ENCODE assay signal across 20 mouse cellular contexts in genomic region chr6:14754901-14755591, GRCm38 (mm10). TPM values are rescaled to one million over a fixed set of nuclear protein-coding genes. Genes with fewer than 3 reads are reported as not detected.
DNase-seq lines count a peak whose midpoint lies in the region; ATAC-seq and TF ChIP-seq lines count a peak whose summit lies in the region.
"Had no signal": no experiment of that assay in that cellular context is flagged by ENCODE, and none has a peak within 500 bp of the region (broad histone marks: within the 10 kb centered on the region; RNA-seq: fewer than 3 reads in every experiment).

Gene Ppp1r3a, minus strand, starts transcription at chr6:14755274.

- H3K9me3 ChIP-seq in heart, embryonic 16.5 days (replicated peaks; ENCODE audit: control insufficient read depth, low read length), result no peaks in the 10 kb centered on the region
- no peaks in the 10 kb centered on the region for H3K9me3 ChIP-seq in stomach, postnatal 0 days (ENCODE audit: control insufficient read depth, low read length)
- H3K9me3 ChIP-seq: G1E; hindbrain, embryonic 13.5 days; intestine, embryonic 15.5 days; liver, embryonic 13.5 days had no signal

- H3K4me2 ChIP-seq in heart, embryonic 16.5 days (ENCODE audit: low read depth, low read length), result peak within 1 kb of the TSS; percentile 40
- H3K4me2 ChIP-seq in stomach, postnatal 0 days (replicated peaks; ENCODE audit: low read depth), result no peak within 1 kb of the TSS
- H3K4me2 ChIP-seq: hindbrain, embryonic 13.5 days; intestine, embryonic 15.5 days; liver, embryonic 13.5 days had no signal

- no peaks in the 10 kb centered on the region for H3K36me3 ChIP-seq in heart, embryonic 16.5 days (ENCODE audit: control insufficient read depth, insufficient read depth)
- H3K36me3 ChIP-seq in stomach, postnatal 0 days (ENCODE audit: control insufficient read depth, insufficient read depth, low read length), result no peaks in the 10 kb centered on the region
- H3K36me3 ChIP-seq: G1E; hindbrain, embryonic 13.5 days; intestine, embryonic 15.5 days; liver, embryonic 13.5 days had no signal

- ATAC-seq in heart, embryonic 16.5 days (replicated peaks; ENCODE audit: extremely low read depth, insufficient read depth, low FRiP score), result peak; percentile 75
- no peak for ATAC-seq in stomach, postnatal 0 days (ENCODE audit: low FRiP score, low TSS enrichment)
- ATAC-seq: CD4-positive, CD25-positive, alpha-beta regulatory T cell, adult 4 months; intestine, embryonic 15.5 days had no signal

- H3K9ac ChIP-seq in heart, embryonic 16.5 days (ENCODE audit: low read length), result peak within 1 kb of the TSS; percentile 71
- H3K9ac ChIP-seq in stomach, postnatal 0 days (ENCODE audit: low read length), result no peak within 1 kb of the TSS
- H3K9ac ChIP-seq: hindbrain, embryonic 13.5 days; intestine, embryonic 15.5 days; liver, embryonic 13.5 days had no signal

- TF ChIP-seq CTCF in stomach, postnatal 0 days (IDR thresholded peaks at IDR 0.05; ENCODE audit: low read depth), result no peak

- no peaks in the 10 kb centered on the region for H3K27me3 ChIP-seq in heart, embryonic 16.5 days (ENCODE audit: control insufficient read depth, insufficient read depth, low read length)
- H3K27me3 ChIP-seq in stomach, postnatal 0 days (ENCODE audit: control insufficient read depth, insufficient read depth, low read length), result no peaks in the 10 kb centered on the region
- H3K27me3 ChIP-seq: hindbrain, embryonic 13.5 days; intestine, embryonic 15.5 days; liver, embryonic 13.5 days had no signal

- WGBS in heart, embryonic 16.5 days, result 36% methylated on average over 7 of the region's 7 CpGs
- 73% methylated on average over 7 of the region's 7 CpGs for WGBS in stomach, postnatal 0 days

- DNase-seq in gastrocnemius, postnatal 25 days, result peak; percentile 19
- DNase-seq in heart, adult 8-10 months (ENCODE audit: low spot score), result peak; percentile 23
- peak; percentile 21 for DNase-seq in stomach, postnatal 0 days (ENCODE audit: low spot score)
- DNase-seq in frontal cortex, adult 2 months (ENCODE audit: extremely low spot score in 1 of 2, low spot score in 1 of 2), result no peak
- no peak for DNase-seq in lung, postnatal 14 days
- DNase-seq in layer of hippocampus, postnatal 25 days (ENCODE audit: extremely low spot score in 1 of 2, low spot score in 1 of 2), result no peak
- DNase-seq: cerebellum, adult 9-11 months; liver, embryonic 13.5 days; right cerebral cortex, adult 18-20 months; thymus, adult 2 months had no signal

- H3K4me1 ChIP-seq in heart, embryonic 16.5 days (ENCODE audit: control insufficient read depth, insufficient read depth, low read length), result peaks cover 7% of the 10 kb centered on the region; the same call in 1 of the 2 replicates
- no peaks in the 10 kb centered on the region for H3K4me1 ChIP-seq in stomach, postnatal 0 days (replicated peaks; ENCODE audit: control insufficient read depth, insufficient read depth)
- H3K4me1 ChIP-seq: hindbrain, embryonic 13.5 days; intestine, embryonic 15.5 days; liver, embryonic 13.5 days had no signal

- peak within 1 kb of the TSS; percentile 91 for H3K27ac ChIP-seq in heart, embryonic 16.5 days (ENCODE audit: low read length)
- H3K27ac ChIP-seq in stomach, postnatal 0 days (replicated peaks), result no peak within 1 kb of the TSS
- H3K27ac ChIP-seq: hindbrain, embryonic 13.5 days; intestine, embryonic 15.5 days; left cerebral cortex, adult 2 months; liver, embryonic 13.5 days had no signal

- no peak for TF ChIP-seq EP300 in stomach, postnatal 0 days (optimal IDR thresholded peaks at IDR 0.05)

- peak within 1 kb of the TSS; percentile 49 for H3K4me3 ChIP-seq in heart, embryonic 16.5 days (ENCODE audit: low read length)
- H3K4me3 ChIP-seq in stomach, postnatal 0 days (ENCODE audit: low read depth, low read length), result peak within 1 kb of the TSS; percentile 12; the same call in 1 of the 2 replicates
- H3K4me3 ChIP-seq: hindbrain, embryonic 13.5 days; intestine, embryonic 15.5 days; left cerebral cortex, adult 2 months; liver, embryonic 13.5 days had no signal

RNA-seq across cellular contexts. Expression of gene Ppp1r3a, which starts in this region (rescaled TPM):
- 100 to 1,000 TPM; 150 to 161 TPM for total RNA-seq in gastrocnemius, postnatal 25 days (2021)
- 10 to 100 TPM; 83.1 to 98.6 (median 87.1) TPM for total RNA-seq in heart, adult 8-10 months (2022)
- 4.9 TPM in 2 replicates for polyA plus RNA-seq in heart, embryonic 16.5 days (2015; fragmentation: Nextera tagmentation; extraction: Ambion mirVana)
- polyA plus RNA-seq in stomach, postnatal 0 days (2015; fragmentation: Nextera tagmentation; extraction: Ambion mirVana), result 2.4 and 2.7 TPM in 2 replicates
- 0.02 TPM in 1 of 2 replicates, not detected in the other for polyA plus RNA-seq in frontal cortex, adult 2 months (2012; rRNA removed)
- not detected for total RNA-seq in layer of hippocampus, postnatal 25 days (2021)
- total RNA-seq: layer of hippocampus, adult 8-10 months; left cerebral cortex, adult 2 months; midbrain, postnatal 0 days had no signal
- polyA plus RNA-seq: CD4-positive, CD25-positive, alpha-beta regulatory T cell, adult 4 months; forebrain, embryonic 11.5 days; G1E; hindbrain, embryonic 13.5 days; limb, embryonic 11.5 days; liver, embryonic 13.5 days; midbrain, postnatal 0 days had no signal

Comparison
In these comparisons a context has a peak if more than half of its experiments do, and no peak if none do; other contexts are left out.
1. RNA of gene Ppp1r3a (total RNA-seq): 150 to 161 TPM in gastrocnemius, postnatal 25 days and 83.1 to 98.6 TPM in heart, adult 8-10 months; not detected in layer of hippocampus, postnatal 25 days; every median in the first group is over 10 times any median in the second.
2. DNase-seq: peak in gastrocnemius, postnatal 25 days (single experiment), heart, adult 8-10 months (single experiment) and stomach, postnatal 0 days (single experiment); none in frontal cortex, adult 2 months (0 of 2), lung, postnatal 14 days (single experiment) and layer of hippocampus, postnatal 25 days (0 of 2).